Mouse (Mus musculus): ENCODE measurements around the gene Nudt3. TPM values are rescaled to one million over a fixed set of nuclear protein-coding genes. Genes with fewer than 3 reads are reported as not detected.
A peak's percentile ranks its signal among the peaks of the same experiment; 100 is the strongest.

The Nudt3 gene
- polyA plus RNA-seq, 2 experiments: 10.7 to 20.9 TPM

GRCm38 (mm10) chr17:27541261-27541660, 82.0 kb downstream of the Nudt3 start:
- Histone ChIP-seq H3K27me3 (ENCODE audit: control insufficient read depth, insufficient read depth, low read length) (no peaks in the 10 kb centered on the region), H3K36me3 (replicated peaks; ENCODE audit: control insufficient read depth, insufficient read depth, low read depth) (no peaks in the 10 kb centered on the region), H3K4me3 (ENCODE audit: insufficient read depth in 1 of 2, low read depth in 2 of 2, low read length in 2 of 2) (no peak overlapping the region), H3K4me2 (ENCODE audit: low read depth) (no peak overlapping the region), H3K9me3 (ENCODE audit: control insufficient read depth, low read length) (no peaks in the 10 kb centered on the region), H3K9ac (replicated peaks) (no peak overlapping the region), H3K27ac (no peak overlapping the region), H3K4me1 (replicated peaks; ENCODE audit: control insufficient read depth in 2 of 2, insufficient read depth in 2 of 2, low read length in 1 of 2) (0 out of 4 replicates have a peak, but pooled peaks cover 0 to 2% of the 10 kb centered on the region in 2 experiments)
- no peak for DNase-seq (ENCODE audit: low read depth in 3 of 3, low spot score in 3 of 3)
- no peak for ATAC-seq (ENCODE audit: insufficient read depth)
- TF ChIP-seq EP300 (IDR thresholded peaks at IDR 0.05; ENCODE audit: low read depth) (no peak), CTCF (IDR thresholded peaks at IDR 0.05; ENCODE audit: low read depth) (no peak)
- WGBS (ENCODE audit: insufficient replicate concordance): 63% methylated on average over 2 of the region's 2 CpGs

- Histone ChIP-seq H3K4me1 (replicated peaks; ENCODE audit: control insufficient read depth in 2 of 2, insufficient read depth in 2 of 2, low read length in 1 of 2) (peaks cover 0 to 6% of the 10 kb centered on the region in 2 experiments; a peak in 2 of 4 replicates), H3K27me3 (ENCODE audit: control insufficient read depth, insufficient read depth, low read length) (no peaks in the 10 kb centered on the region), H3K4me3 (ENCODE audit: insufficient read depth in 1 of 2, low read depth in 2 of 2, low read length in 2 of 2) (no peak overlapping the region), H3K36me3 (replicated peaks; ENCODE audit: control insufficient read depth, insufficient read depth, low read depth) (no peaks in the 10 kb centered on the region), H3K4me2 (ENCODE audit: low read depth) (no peak overlapping the region), H3K9ac (replicated peaks) (no peak overlapping the region), H3K9me3 (ENCODE audit: control insufficient read depth, low read length) (no peaks in the 10 kb centered on the region), H3K27ac (no peak overlapping the region)
- ATAC-seq (ENCODE audit: insufficient read depth): peak; percentile 50
- peak; percentile 48 to 59 (median 52) for DNase-seq (ENCODE audit: low read depth in 3 of 3, low spot score in 3 of 3)
- TF ChIP-seq EP300 (IDR thresholded peaks at IDR 0.05; ENCODE audit: low read depth) (no peak), CTCF (IDR thresholded peaks at IDR 0.05; ENCODE audit: low read depth) (peak; percentile 100)
- 5% methylated on average over 10 of the region's 10 CpGs for WGBS (ENCODE audit: insufficient replicate concordance)
Observed at GRCm38 (mm10) chr17:27534718-27535117, 88.6 kb downstream of the Nudt3 start.

GRCm38 (mm10) chr17:27533354-27533753, 89.9 kb downstream of the Nudt3 start:
- H3K4me2 ChIP-seq (ENCODE audit: low read depth): no peak overlapping the region
- H3K27me3 ChIP-seq (ENCODE audit: control insufficient read depth, insufficient read depth, low read length): no peaks in the 10 kb centered on the region
- H3K9ac ChIP-seq (replicated peaks): no peak overlapping the region
- peaks cover 0 to 6% of the 10 kb centered on the region in 2 experiments; a peak in 2 of 4 replicates for H3K4me1 ChIP-seq (replicated peaks; ENCODE audit: control insufficient read depth in 2 of 2, insufficient read depth in 2 of 2, low read length in 1 of 2)
- no peak overlapping the region for H3K4me3 ChIP-seq (ENCODE audit: insufficient read depth in 1 of 2, low read depth in 2 of 2, low read length in 2 of 2)
- ATAC-seq (ENCODE audit: insufficient read depth): no peak
- 69% methylated on average over 3 of the region's 3 CpGs for WGBS (ENCODE audit: insufficient replicate concordance)
- H3K9me3 ChIP-seq (ENCODE audit: control insufficient read depth, low read length): no peaks in the 10 kb centered on the region
- no peaks in the 10 kb centered on the region for H3K36me3 ChIP-seq (replicated peaks; ENCODE audit: control insufficient read depth, insufficient read depth, low read depth)
- DNase-seq (ENCODE audit: low read depth in 3 of 3, low spot score in 3 of 3): no peak
- H3K27ac ChIP-seq: no peak overlapping the region
- peak; percentile 55 for TF ChIP-seq CTCF (IDR thresholded peaks at IDR 0.05; ENCODE audit: low read depth)
- no peak for TF ChIP-seq EP300 (IDR thresholded peaks at IDR 0.05; ENCODE audit: low read depth)

- Histone ChIP-seq H3K4me3 (ENCODE audit: insufficient read depth in 1 of 2, low read depth in 2 of 2, low read length in 2 of 2) (no peak overlapping the region), H3K27me3 (ENCODE audit: control insufficient read depth, insufficient read depth, low read length) (no peaks in the 10 kb centered on the region), H3K27ac (no peak overlapping the region), H3K4me2 (ENCODE audit: low read depth) (no peak overlapping the region), H3K9ac (replicated peaks) (no peak overlapping the region), H3K4me1 (replicated peaks; ENCODE audit: control insufficient read depth in 2 of 2, insufficient read depth in 2 of 2, low read length in 1 of 2) (peaks cover 0 to 6% of the 10 kb centered on the region in 2 experiments; a peak in 2 of 4 replicates), H3K9me3 (ENCODE audit: control insufficient read depth, low read length) (no peaks in the 10 kb centered on the region), H3K36me3 (replicated peaks; ENCODE audit: control insufficient read depth, insufficient read depth, low read depth) (no peaks in the 10 kb centered on the region)
- 55% methylated on average over 8 of the region's 8 CpGs for WGBS (ENCODE audit: insufficient replicate concordance)
- ATAC-seq (ENCODE audit: insufficient read depth) (no peak), DNase-seq (ENCODE audit: low read depth in 3 of 3, low spot score in 3 of 3) (peak in 1 of 3 experiments; percentile 49)
- TF ChIP-seq EP300 (IDR thresholded peaks at IDR 0.05; ENCODE audit: low read depth) (0 out of 2 replicates have a peak, but pooled peaks have one; percentile 25), CTCF (IDR thresholded peaks at IDR 0.05; ENCODE audit: low read depth) (no peak)
Observed at GRCm38 (mm10) chr17:27532095-27532494, 91.2 kb downstream of the Nudt3 start.

Other genes with a start within 250 kb of the Nudt3 start
- gene Grm4, start 102.1 kb downstream of the Nudt3 start, polyA plus RNA-seq (2012; rRNA removed): 0.01 and 0.04 TPM in 2 replicates
- gene Grm4, start 102.1 kb downstream of the Nudt3 start, polyA plus RNA-seq (2014; fragmentation: Nextera tagmentation; extraction: Ambion mirVana): not detected in 2 replicates
- gene Hmga1, start 67.0 kb downstream of the Nudt3 start, polyA plus RNA-seq (2012; rRNA removed): 149 and 182 TPM in 2 replicates
- 162 and 180 TPM in 2 replicates for gene Hmga1, start 67.0 kb downstream of the Nudt3 start, polyA plus RNA-seq (2014; fragmentation: Nextera tagmentation; extraction: Ambion mirVana)
- gene AI413582, start 57.7 kb downstream of the Nudt3 start, polyA plus RNA-seq (2012; rRNA removed): 9.9 and 11.7 TPM in 2 replicates
- gene AI413582, start 57.7 kb downstream of the Nudt3 start, polyA plus RNA-seq (2014; fragmentation: Nextera tagmentation; extraction: Ambion mirVana): 15.2 and 18.9 TPM in 2 replicates
- not detected in 2 replicates for gene RPS10-NUDT3, start 11.7 kb upstream of the Nudt3 start, polyA plus RNA-seq (2012; rRNA removed)
- gene RPS10-NUDT3, start 11.7 kb upstream of the Nudt3 start, polyA plus RNA-seq (2014; fragmentation: Nextera tagmentation; extraction: Ambion mirVana): not detected in 2 replicates
- 1,128 and 1,708 TPM in 2 replicates for gene Rps10, start 13.2 kb upstream of the Nudt3 start, polyA plus RNA-seq (2012; rRNA removed)
- 697 and 712 TPM in 2 replicates for gene Rps10, start 13.2 kb upstream of the Nudt3 start, polyA plus RNA-seq (2014; fragmentation: Nextera tagmentation; extraction: Ambion mirVana)
- 0.03 and 0.08 TPM in 2 replicates for gene Pacsin1, start 32.0 kb upstream of the Nudt3 start, polyA plus RNA-seq (2012; rRNA removed)
- 0.14 TPM in 1 of 2 replicates, not detected in the other for gene Pacsin1, start 32.0 kb upstream of the Nudt3 start, polyA plus RNA-seq (2014; fragmentation: Nextera tagmentation; extraction: Ambion mirVana)
- not detected in 2 replicates for gene Spdef, start 105.5 kb upstream of the Nudt3 start, polyA plus RNA-seq (2012; rRNA removed)
- gene Spdef, start 105.5 kb upstream of the Nudt3 start, polyA plus RNA-seq (2014; fragmentation: Nextera tagmentation; extraction: Ambion mirVana): not detected in 2 replicates
- gene D17Wsu92e, start 197.2 kb upstream of the Nudt3 start, polyA plus RNA-seq (2012; rRNA removed): 20.6 and 24.2 TPM in 2 replicates
- gene D17Wsu92e, start 197.2 kb upstream of the Nudt3 start, polyA plus RNA-seq (2014; fragmentation: Nextera tagmentation; extraction: Ambion mirVana): 10.7 and 14.1 TPM in 2 replicates
- gene Snrpc, start 214.7 kb upstream of the Nudt3 start, polyA plus RNA-seq (2012; rRNA removed): 85.1 and 105 TPM in 2 replicates
- 145 and 150 TPM in 2 replicates for gene Snrpc, start 214.7 kb upstream of the Nudt3 start, polyA plus RNA-seq (2014; fragmentation: Nextera tagmentation; extraction: Ambion mirVana)
- 2.9 and 3.1 TPM in 2 replicates for gene Uhrf1bp1, start 232.9 kb upstream of the Nudt3 start, polyA plus RNA-seq (2012; rRNA removed)
- gene Uhrf1bp1, start 232.9 kb upstream of the Nudt3 start, polyA plus RNA-seq (2014; fragmentation: Nextera tagmentation; extraction: Ambion mirVana): 1.8 and 2.4 TPM in 2 replicates